Mouse (Mus musculus): ENCODE results near the gene Krtap12-1. TPM values are rescaled to one million over a fixed set of nuclear protein-coding genes. Genes with fewer than 3 reads are reported as not detected.
"Not testable (repeated sequence)": the region's sequence is repeated elsewhere in the genome, so short reads cannot be mapped to it uniquely, and the experiment has no call there.

Krtap12-1 gene
- not detected in 2 replicates for polyA plus RNA-seq (2014; fragmentation: Nextera tagmentation; extraction: Ambion mirVana)

GRCm38 (mm10) chr10:77720299-77720698 lies at the start of gene Krtap12-1:
Gene Krtap12-1 (plus strand): TSS chr10:77720599.
- H3K27ac ChIP-seq (ENCODE audit: low read depth, low read length); H3K27me3 ChIP-seq (ENCODE audit: control insufficient read depth, insufficient read depth, low read length); H3K4me1 ChIP-seq (replicated peaks; ENCODE audit: control insufficient read depth, insufficient read depth, low read length); H3K9ac ChIP-seq (ENCODE audit: low read depth, low read length); H3K4me3 ChIP-seq (ENCODE audit: low read depth, low read length); DNase-seq (ENCODE audit: low spot score); H3K9me3 ChIP-seq (ENCODE audit: control insufficient read depth, low read length); H3K4me2 ChIP-seq (replicated peaks; ENCODE audit: low read depth, low read length); H3K36me3 ChIP-seq (ENCODE audit: control insufficient read depth, insufficient read depth, low read length); ATAC-seq (ENCODE audit: low FRiP score): not testable (repeated sequence)
- 88% methylated on average over 1 of the region's 1 CpGs for WGBS

DNA sequence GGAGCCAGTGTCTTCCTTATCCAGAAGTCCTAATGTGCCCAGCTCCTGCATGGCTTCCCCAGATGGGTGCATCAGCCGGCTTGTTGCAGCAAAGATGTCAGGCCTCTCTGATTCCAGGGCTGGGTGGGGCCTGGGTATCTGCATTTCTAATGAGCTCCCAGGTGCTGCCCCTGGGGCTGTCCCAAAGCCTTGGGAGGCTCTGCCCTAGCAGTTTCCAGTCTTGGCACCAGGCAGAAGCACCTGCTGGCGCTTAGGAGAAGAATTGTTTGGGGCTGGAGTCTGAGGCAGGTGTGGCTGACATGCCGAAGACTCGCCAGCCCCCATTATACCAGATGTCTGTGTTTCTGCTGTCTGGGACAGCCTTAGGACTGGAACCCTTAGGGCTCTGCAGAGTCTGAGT lies 49.7 kb upstream of the Krtap12-1 start:
- ATAC-seq (ENCODE audit: low FRiP score) (no peak), DNase-seq (ENCODE audit: low spot score) (no peak)
- H3K4me3 ChIP-seq (ENCODE audit: low read depth, low read length) = no peak overlapping the region
- no peaks in the 10 kb centered on the region; the same call in 1 of the 2 replicates for H3K27me3 ChIP-seq (ENCODE audit: control insufficient read depth, insufficient read depth, low read length)
- no peaks in the 10 kb centered on the region for H3K9me3 ChIP-seq (ENCODE audit: control insufficient read depth, low read length)
- H3K4me2 ChIP-seq (replicated peaks; ENCODE audit: low read depth, low read length) = no peak overlapping the region
- H3K36me3 ChIP-seq (ENCODE audit: control insufficient read depth, insufficient read depth, low read length) = no peaks in the 10 kb centered on the region
- WGBS = 75% methylated on average over 4 of the region's 4 CpGs
- H3K27ac ChIP-seq (ENCODE audit: low read depth, low read length) = no peak overlapping the region
- no peaks in the 10 kb centered on the region for H3K4me1 ChIP-seq (replicated peaks; ENCODE audit: control insufficient read depth, insufficient read depth, low read length)
- H3K9ac ChIP-seq (ENCODE audit: low read depth, low read length) = no peak overlapping the region

DNA sequence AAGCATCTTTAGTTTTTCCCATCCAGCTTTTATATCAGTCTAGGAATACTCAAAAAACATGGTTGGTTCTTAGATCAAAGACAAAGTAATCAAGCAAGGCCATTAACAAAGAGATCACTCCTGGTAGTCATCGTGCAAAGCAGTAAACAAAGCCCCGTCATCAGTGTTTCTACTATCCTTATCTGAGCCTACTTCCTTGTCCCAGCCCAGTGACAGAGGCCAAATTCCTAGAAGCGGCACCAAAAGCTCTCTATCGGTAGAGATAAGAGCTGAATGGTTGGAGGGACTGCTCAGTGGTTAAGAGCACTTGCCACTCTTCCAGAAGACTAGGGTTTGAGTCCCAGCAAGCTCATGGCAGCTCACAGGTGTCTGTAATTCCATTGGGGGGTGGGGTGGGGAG lies 48.9 kb upstream of the Krtap12-1 start:
- Histone ChIP-seq H3K9ac (ENCODE audit: low read depth, low read length) (no peak overlapping the region), H3K27me3 (ENCODE audit: control insufficient read depth, insufficient read depth, low read length) (no peaks in the 10 kb centered on the region; the same call in 1 of the 2 replicates), H3K27ac (ENCODE audit: low read depth, low read length) (no peak overlapping the region), H3K36me3 (ENCODE audit: control insufficient read depth, insufficient read depth, low read length) (no peaks in the 10 kb centered on the region), H3K4me1 (replicated peaks; ENCODE audit: control insufficient read depth, insufficient read depth, low read length) (no peaks in the 10 kb centered on the region), H3K9me3 (ENCODE audit: control insufficient read depth, low read length) (no peaks in the 10 kb centered on the region), H3K4me3 (ENCODE audit: low read depth, low read length) (no peak overlapping the region), H3K4me2 (replicated peaks; ENCODE audit: low read depth, low read length) (no peak overlapping the region)
- ATAC-seq (ENCODE audit: low FRiP score) (no peak), DNase-seq (ENCODE audit: low spot score) (no peak)
- WGBS = 82% methylated on average over 4 of the region's 4 CpGs

DNA sequence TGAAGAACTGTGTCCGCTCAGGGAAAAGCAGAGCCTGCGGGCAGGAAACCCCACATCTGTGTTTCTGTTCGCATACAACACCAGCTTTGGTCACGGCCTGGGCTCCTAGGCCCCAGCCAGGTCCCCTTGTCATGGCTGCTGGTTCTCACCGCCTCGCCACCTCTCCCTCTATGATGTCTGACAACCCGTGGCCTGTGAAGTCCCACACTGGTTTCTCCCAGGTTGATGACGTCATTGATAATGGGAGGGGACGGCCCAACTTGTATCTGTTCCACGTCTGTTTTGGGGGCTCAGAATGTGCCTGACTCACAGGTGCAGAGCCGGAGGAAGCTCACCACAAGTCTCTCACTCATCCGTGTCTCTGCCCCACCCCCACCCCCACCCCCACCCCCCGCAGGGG lies 46.6 kb upstream of the Krtap12-1 start:
- no peak overlapping the region for H3K4me2 ChIP-seq (replicated peaks; ENCODE audit: low read depth, low read length)
- WGBS = 49% methylated on average over 13 of the region's 13 CpGs
- H3K4me1 ChIP-seq (replicated peaks; ENCODE audit: control insufficient read depth, insufficient read depth, low read length) = no peaks in the 10 kb centered on the region; the same call in 1 of the 2 replicates
- H3K9me3 ChIP-seq (ENCODE audit: control insufficient read depth, low read length) = no peaks in the 10 kb centered on the region
- H3K9ac ChIP-seq (ENCODE audit: low read depth, low read length) = no peak overlapping the region
- peaks cover 18% of the 10 kb centered on the region for H3K27me3 ChIP-seq (ENCODE audit: control insufficient read depth, insufficient read depth, low read length)
- ATAC-seq (ENCODE audit: low FRiP score) (no peak), DNase-seq (ENCODE audit: low spot score) (no peak)
- H3K4me3 ChIP-seq (ENCODE audit: low read depth, low read length) = no peak overlapping the region
- no peaks in the 10 kb centered on the region for H3K36me3 ChIP-seq (ENCODE audit: control insufficient read depth, insufficient read depth, low read length)
- no peak overlapping the region for H3K27ac ChIP-seq (ENCODE audit: low read depth, low read length)

DNA sequence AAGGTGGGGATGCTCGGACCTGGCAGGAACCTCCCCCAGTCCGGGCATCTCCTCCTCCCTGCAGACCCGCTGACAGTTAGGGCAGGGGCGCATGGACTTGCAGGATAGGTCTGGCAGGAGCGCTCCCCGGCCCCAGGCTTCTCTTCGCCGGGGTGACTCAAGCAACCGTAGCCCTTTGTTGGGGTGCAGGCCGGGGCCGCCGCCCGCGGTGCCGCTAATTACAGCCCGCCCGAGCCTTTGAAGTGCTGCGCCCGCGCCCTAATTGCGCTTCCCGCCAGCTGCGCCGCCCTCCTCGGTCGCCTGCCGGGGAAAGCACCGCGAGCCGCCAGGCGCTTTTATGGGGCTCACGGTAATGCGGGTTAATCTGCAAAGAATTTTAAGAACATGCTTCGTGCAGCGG lies 42.8 kb upstream of the Krtap12-1 start:
- DNase-seq (ENCODE audit: low spot score) (peak; percentile 48), ATAC-seq (ENCODE audit: low FRiP score) (peak; percentile 17; the same call in 1 of the 2 replicates)
- Histone ChIP-seq H3K9me3 (ENCODE audit: control insufficient read depth, low read length) (no peaks in the 10 kb centered on the region), H3K27me3 (ENCODE audit: control insufficient read depth, insufficient read depth, low read length) (peaks cover 20% of the 10 kb centered on the region), H3K4me2 (replicated peaks; ENCODE audit: low read depth, low read length) (peak overlapping the region; percentile 56), H3K4me1 (replicated peaks; ENCODE audit: control insufficient read depth, insufficient read depth, low read length) (no peaks in the 10 kb centered on the region; the same call in 1 of the 2 replicates), H3K9ac (ENCODE audit: low read depth, low read length) (no peak overlapping the region), H3K27ac (ENCODE audit: low read depth, low read length) (no peak overlapping the region), H3K4me3 (ENCODE audit: low read depth, low read length) (peak overlapping the region; percentile 28), H3K36me3 (ENCODE audit: control insufficient read depth, insufficient read depth, low read length) (no peaks in the 10 kb centered on the region)
- 0% methylated on average over 35 of the region's 35 CpGs for WGBS

- H3K27ac ChIP-seq (ENCODE audit: low read depth, low read length) = no peak overlapping the region
- ATAC-seq (ENCODE audit: low FRiP score) = no peak
- no peaks in the 10 kb centered on the region for H3K36me3 ChIP-seq (ENCODE audit: control insufficient read depth, insufficient read depth, low read length)
- DNase-seq (ENCODE audit: low spot score) = no peak
- peaks cover 25% of the 10 kb centered on the region for H3K27me3 ChIP-seq (ENCODE audit: control insufficient read depth, insufficient read depth, low read length)
- H3K9me3 ChIP-seq (ENCODE audit: control insufficient read depth, low read length) = no peaks in the 10 kb centered on the region
- H3K4me3 ChIP-seq (ENCODE audit: low read depth, low read length) = no peak overlapping the region
- 75% methylated on average over 7 of the region's 7 CpGs for WGBS
- H3K4me2 ChIP-seq (replicated peaks; ENCODE audit: low read depth, low read length) = no peak overlapping the region
- H3K4me1 ChIP-seq (replicated peaks; ENCODE audit: control insufficient read depth, insufficient read depth, low read length) = no peaks in the 10 kb centered on the region
- H3K9ac ChIP-seq (ENCODE audit: low read depth, low read length) = no peak overlapping the region
Measured at GRCm38 (mm10) chr10:77682994-77683393, 37.4 kb upstream of the Krtap12-1 start.

- no peak overlapping the region for H3K4me3 ChIP-seq (ENCODE audit: low read depth, low read length)
- peaks cover 17% of the 10 kb centered on the region for H3K27me3 ChIP-seq (ENCODE audit: control insufficient read depth, insufficient read depth, low read length)
- no peaks in the 10 kb centered on the region for H3K36me3 ChIP-seq (ENCODE audit: control insufficient read depth, insufficient read depth, low read length)
- no peaks in the 10 kb centered on the region for H3K4me1 ChIP-seq (replicated peaks; ENCODE audit: control insufficient read depth, insufficient read depth, low read length)
- ATAC-seq (ENCODE audit: low FRiP score) (no peak), DNase-seq (ENCODE audit: low spot score) (no peak)
- 44% methylated on average over 8 of the region's 8 CpGs for WGBS
- no peaks in the 10 kb centered on the region for H3K9me3 ChIP-seq (ENCODE audit: control insufficient read depth, low read length)
- no peak overlapping the region for H3K27ac ChIP-seq (ENCODE audit: low read depth, low read length)
- H3K4me2 ChIP-seq (replicated peaks; ENCODE audit: low read depth, low read length) = no peak overlapping the region
- H3K9ac ChIP-seq (ENCODE audit: low read depth, low read length) = no peak overlapping the region
Measured at GRCm38 (mm10) chr10:77684181-77684580, 36.2 kb upstream of the Krtap12-1 start.

GRCm38 (mm10) chr10:77685895-77686664 lies 34.3 kb upstream of the Krtap12-1 start, which contains the start of gene Tspear:
Gene Tspear (plus strand): TSS chr10:77686569.
- 5% methylated on average over 22 of the region's 22 CpGs for WGBS

GRCm38 (mm10) chr10:77687021-77687420 lies 33.4 kb upstream of the Krtap12-1 start:
- H3K4me2 ChIP-seq (replicated peaks; ENCODE audit: low read depth, low read length) = no peak overlapping the region
- 22% methylated on average over 10 of the region's 10 CpGs for WGBS
- H3K27ac ChIP-seq (ENCODE audit: low read depth, low read length) = no peak overlapping the region
- ATAC-seq (ENCODE audit: low FRiP score) (no peak), DNase-seq (ENCODE audit: low spot score) (no peak)
- no peaks in the 10 kb centered on the region for H3K9me3 ChIP-seq (ENCODE audit: control insufficient read depth, low read length)
- H3K4me1 ChIP-seq (replicated peaks; ENCODE audit: control insufficient read depth, insufficient read depth, low read length) = no peaks in the 10 kb centered on the region
- no peak overlapping the region for H3K4me3 ChIP-seq (ENCODE audit: low read depth, low read length)
- H3K27me3 ChIP-seq (ENCODE audit: control insufficient read depth, insufficient read depth, low read length) = peaks cover 17% of the 10 kb centered on the region
- no peak overlapping the region for H3K9ac ChIP-seq (ENCODE audit: low read depth, low read length)
- H3K36me3 ChIP-seq (ENCODE audit: control insufficient read depth, insufficient read depth, low read length) = no peaks in the 10 kb centered on the region

More at GRCm38 (mm10) chr10:77685895-77686664, 34.3 kb upstream of the Krtap12-1 start, which contains the start of gene Tspear:
- no peak within 1 kb of the TSS for H3K27ac ChIP-seq (ENCODE audit: low read depth, low read length)
- H3K4me2 ChIP-seq (replicated peaks; ENCODE audit: low read depth, low read length) = no peak within 1 kb of the TSS
- peaks cover 17% of the 10 kb centered on the region for H3K27me3 ChIP-seq (ENCODE audit: control insufficient read depth, insufficient read depth, low read length)
- ATAC-seq (ENCODE audit: low FRiP score) (no peak), DNase-seq (ENCODE audit: low spot score) (peak; percentile 5)
- no peak within 1 kb of the TSS for H3K9ac ChIP-seq (ENCODE audit: low read depth, low read length)
- H3K4me3 ChIP-seq (ENCODE audit: low read depth, low read length) = no peak within 1 kb of the TSS
- no peaks in the 10 kb centered on the region for H3K9me3 ChIP-seq (ENCODE audit: control insufficient read depth, low read length)
- H3K4me1 ChIP-seq (replicated peaks; ENCODE audit: control insufficient read depth, insufficient read depth, low read length) = no peaks in the 10 kb centered on the region
- no peaks in the 10 kb centered on the region for H3K36me3 ChIP-seq (ENCODE audit: control insufficient read depth, insufficient read depth, low read length)
